Mouse (Mus musculus): ENCODE measurements around the gene Arhgef25.

DNA sequence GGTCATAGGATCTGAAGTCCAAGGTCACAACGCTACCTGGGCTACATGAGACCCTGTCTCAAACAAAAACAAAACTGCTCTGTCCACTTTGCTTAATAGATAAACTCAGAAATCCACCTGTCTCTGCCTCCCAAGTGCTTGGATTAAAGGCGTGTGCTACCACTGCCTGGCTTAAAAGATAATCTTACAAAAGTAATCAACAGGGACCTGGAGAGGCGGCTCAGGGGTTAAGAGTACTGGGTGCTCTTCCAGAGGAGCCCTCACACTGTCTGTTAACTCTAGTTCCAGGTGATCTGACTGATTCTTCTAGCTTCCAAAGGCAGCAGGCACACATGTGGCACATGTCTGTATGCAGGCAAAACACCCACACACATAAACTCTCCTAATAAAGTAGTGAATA is 13.2 kb upstream of the Arhgef25 start:
- TF ChIP-seq CTCF (IDR thresholded peaks at IDR 0.05; ENCODE audit: control insufficient read depth, insufficient read depth, insufficient replicate concordance, low read depth, low read length) (no peak), POLR2A (IDR thresholded peaks at IDR 0.05; ENCODE audit: control insufficient read depth, low read depth, low read length) (no peak)

Measured in testis, adult 2 months (tissue).